Mouse (Mus musculus): ENCODE measurements around the gene Ctnnb1.
A peak's percentile ranks its signal among the peaks of the same experiment; 100 is the strongest.

The Ctnnb1 gene

DNA sequence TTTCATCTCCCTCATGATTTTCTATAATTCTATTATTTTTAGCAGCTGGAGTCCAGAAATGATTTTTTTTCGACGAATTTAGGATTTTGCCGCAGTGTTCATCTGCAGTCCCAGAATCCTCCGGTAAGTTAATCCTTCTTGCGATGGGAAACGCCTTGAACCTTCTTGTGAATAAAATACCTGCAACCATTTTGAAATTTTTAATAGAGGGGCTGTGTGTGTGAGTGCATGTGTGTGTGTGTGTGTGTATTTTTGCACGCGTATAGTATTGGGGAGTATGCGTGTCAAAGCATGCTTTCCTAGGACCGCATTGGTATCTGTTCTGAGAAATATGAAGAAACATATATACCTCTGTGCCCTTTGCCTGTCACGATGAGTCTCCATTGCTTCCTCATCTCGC is 1.0 kb downstream of the Ctnnb1 start:
- DNase-seq: no peak

- DNase-seq: no peak
These were observed 1.8 kb downstream of the Ctnnb1 start for GRCm38 (mm10) chr9:120930811-120931210.

DNA sequence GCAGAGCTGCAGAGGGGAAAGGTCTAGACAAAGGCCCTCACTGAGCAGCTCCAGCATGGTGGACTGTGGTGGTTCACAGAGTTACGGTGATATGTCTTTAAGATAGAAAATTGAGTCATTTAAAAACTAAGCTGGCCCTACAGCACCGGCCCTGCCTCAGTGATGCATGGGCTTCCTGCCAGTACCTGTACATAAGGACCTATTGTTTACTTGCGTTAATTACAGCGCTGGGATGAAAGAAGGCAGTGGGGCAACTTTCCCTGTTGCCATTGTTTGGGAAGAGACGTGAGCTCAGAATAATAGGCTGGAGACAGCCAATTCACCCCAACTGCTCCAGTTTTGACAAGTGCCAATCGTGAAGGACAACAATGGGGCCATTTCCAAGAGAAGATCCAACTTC is 3.4 kb downstream of the Ctnnb1 start:
- no peak for DNase-seq

GRCm38 (mm10) chr9:120932797-120933586 is 4.0 kb downstream of the Ctnnb1 start:
- DNase-seq: peak; percentile 98 to 99

- DNase-seq: no peak
These were observed 4.5 kb downstream of the Ctnnb1 start for GRCm38 (mm10) chr9:120933587-120933885.

DNA sequence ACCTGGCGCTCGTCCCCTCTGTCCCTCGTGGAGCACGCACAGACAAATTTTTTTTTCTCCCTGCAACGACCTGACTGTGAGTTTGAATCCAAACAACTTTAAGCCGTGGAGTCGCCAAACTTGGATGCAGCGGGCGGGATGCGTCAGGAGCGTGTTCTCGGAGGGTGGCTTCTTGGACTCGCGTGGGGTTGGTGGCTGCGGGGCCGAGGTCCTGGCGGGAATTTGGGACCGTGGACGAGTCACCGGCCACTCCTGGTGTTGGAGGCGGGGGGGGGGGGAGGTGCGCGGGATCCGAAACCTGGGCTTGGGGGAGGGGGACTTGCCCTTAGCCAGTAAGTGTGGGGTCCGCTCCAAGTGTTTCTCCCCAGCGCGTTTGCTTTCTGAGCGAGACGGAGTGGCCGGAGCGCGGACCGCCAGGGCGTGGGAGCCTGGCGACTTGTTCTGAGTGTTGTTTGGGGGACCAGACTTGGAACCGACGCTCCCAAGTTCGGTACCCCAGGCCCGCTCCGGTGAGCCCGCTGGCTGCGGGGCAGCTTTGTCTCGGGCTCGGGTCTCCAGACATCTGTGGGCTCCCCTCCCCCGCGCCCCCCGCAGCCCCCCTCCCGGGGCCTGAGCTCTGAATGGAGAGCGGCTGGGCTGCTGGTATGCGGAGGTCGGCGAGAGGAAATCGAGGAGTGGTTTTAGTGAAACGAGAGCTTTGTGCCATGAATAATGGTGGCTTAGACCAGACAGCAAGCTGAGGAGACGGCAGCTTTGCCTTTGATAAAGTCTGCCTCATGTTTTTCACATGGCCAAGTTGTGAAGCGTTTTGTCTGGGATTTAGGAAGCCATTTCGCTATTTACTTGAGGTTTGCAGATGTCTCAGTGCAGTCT is 5.1 kb downstream of the Ctnnb1 start:
- DNase-seq: peak; percentile 54 to 56

- no peak for DNase-seq
These were observed 6.0 kb downstream of the Ctnnb1 start for GRCm38 (mm10) chr9:120934821-120935633.

DNA sequence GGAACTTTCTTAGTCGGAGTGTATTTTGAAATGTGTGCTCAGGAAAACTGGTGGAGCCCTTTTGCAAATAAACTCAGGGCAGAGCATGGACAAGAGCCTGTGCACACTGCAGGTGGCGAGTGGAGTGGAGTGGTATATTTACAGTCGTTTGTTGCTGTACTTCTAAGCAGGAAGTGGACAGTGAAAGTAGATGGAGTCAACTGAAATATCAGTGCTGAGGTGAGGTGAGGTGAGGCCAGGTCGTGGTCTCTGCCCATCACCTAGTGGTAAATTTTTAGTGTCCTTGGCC is 6.6 kb downstream of the Ctnnb1 start:
- no peak for DNase-seq

GRCm38 (mm10) chr9:120936351-120936750 is 7.3 kb downstream of the Ctnnb1 start:
- peak; percentile 72 to 86 for DNase-seq

DNA sequence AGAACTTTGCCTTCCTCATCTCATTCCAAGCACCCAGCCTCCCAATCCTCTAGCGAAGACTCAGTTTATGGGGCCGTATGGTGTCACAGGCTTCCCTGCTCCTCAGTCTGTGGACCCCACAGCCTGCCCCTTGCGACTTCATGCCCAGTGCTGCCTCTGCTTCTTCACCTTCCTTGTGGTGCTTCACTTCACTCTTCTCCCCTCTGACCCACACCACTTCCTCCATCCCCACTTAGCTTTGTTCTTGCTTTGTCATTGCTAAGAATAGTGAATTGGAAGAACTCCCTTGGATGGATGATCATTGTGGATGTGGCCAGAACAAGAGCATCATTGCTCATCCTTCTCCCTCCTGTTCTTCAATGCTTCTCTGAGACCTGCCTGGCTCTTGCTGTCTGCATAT is 11.8 kb downstream of the Ctnnb1 start:
- DNase-seq: no peak

DNA sequence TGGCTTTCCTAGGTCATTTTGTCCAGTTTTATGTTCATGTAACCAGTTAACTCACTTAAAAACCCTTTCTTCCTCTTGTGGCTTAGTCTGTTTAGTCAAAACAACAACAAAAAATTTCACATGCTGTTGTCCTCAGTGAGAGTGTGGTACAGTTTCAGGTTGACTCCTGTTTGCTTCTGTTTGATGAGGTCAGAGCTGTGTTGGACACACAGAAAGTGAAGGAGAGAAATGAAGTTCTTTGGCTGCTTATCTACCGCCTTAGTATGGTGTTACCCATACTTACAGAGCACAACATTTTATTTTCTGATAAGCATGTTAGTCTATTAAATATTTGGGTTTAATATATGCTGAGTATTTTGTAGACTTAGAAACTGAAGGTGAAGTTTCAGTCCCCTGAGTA is 14.7 kb downstream of the Ctnnb1 start:
- DNase-seq: no peak

GRCm38 (mm10) chr9:120944211-120944610 is 15.2 kb downstream of the Ctnnb1 start:
- no peak for DNase-seq

GRCm38 (mm10) chr9:120946131-120946530 is 17.1 kb downstream of the Ctnnb1 start:
- DNase-seq: no peak

DNA sequence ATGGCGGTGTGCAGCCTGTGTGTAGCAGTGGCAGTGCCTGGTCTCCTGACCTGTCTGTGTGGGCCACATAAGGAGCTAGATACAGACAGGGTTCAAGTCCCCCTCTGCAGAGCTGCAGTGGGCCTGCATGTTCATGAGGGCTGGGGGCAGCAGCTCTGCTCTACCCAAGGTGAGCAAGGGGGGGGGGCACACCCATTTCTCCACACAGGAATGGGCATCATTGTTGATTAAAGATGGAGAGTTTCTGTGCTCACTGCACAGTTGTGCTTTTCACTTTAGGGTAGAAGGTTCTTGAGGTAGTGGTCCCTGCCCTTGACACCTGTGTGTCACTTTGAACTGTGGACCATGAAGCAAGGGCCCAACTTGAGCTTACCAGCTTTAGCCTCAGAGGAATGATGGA is 19.8 kb downstream of the Ctnnb1 start:
- DNase-seq: no peak

- DNase-seq: no peak
These were observed 21.7 kb downstream of the Ctnnb1 start for GRCm38 (mm10) chr9:120950761-120951160.

DNA sequence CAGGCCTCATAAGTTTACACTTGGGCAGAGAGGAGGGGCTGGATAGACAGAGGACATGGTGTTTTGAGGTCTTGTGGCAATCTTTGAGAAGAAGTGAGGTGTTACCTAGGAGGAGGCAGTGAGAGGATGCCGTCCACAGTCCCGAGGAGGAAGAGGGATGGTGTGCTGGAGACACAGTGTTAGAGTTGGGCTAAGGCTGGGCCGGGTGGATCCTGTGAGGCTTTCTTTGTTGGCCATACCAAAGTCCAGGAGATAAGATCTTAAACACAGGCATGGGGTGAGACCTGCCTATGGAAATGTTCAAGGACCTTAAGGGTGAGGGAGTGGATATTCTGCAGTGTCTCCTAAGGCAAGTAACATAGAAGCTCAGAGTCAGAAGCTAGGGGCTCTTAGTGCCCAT is 22.9 kb downstream of the Ctnnb1 start:
- no peak for DNase-seq

GRCm38 (mm10) chr9:120958051-120958450 is 29.0 kb downstream of the Ctnnb1 start:
- DNase-seq: no peak

GRCm38 (mm10) chr9:120958560-120958959 is 29.5 kb downstream of the Ctnnb1 start:
- peak; percentile 53 to 68 for DNase-seq

- DNase-seq: no peak
These were observed 30.2 kb downstream of the Ctnnb1 start for GRCm38 (mm10) chr9:120959225-120959624.

DNA sequence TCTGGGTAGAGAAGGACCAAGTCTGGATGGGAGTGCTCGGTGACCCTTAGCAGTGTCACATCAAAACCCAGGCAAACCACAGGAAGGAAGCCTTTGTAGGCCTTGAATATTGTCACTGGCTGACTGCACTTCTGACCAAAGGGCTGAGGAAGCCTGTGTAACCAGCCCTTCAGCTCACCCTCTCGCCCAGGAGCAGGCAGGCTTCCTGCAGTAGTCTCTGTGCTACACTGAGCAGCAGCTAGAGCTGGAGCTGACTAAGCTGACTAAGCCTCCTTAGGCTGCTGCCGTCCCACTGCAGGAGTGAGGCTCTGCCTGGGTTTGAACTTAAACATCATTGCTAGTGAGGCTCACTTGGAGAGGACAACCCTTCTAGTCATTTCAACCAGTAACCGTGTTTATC is 31.6 kb downstream of the Ctnnb1 start:
- DNase-seq: no peak

DNA sequence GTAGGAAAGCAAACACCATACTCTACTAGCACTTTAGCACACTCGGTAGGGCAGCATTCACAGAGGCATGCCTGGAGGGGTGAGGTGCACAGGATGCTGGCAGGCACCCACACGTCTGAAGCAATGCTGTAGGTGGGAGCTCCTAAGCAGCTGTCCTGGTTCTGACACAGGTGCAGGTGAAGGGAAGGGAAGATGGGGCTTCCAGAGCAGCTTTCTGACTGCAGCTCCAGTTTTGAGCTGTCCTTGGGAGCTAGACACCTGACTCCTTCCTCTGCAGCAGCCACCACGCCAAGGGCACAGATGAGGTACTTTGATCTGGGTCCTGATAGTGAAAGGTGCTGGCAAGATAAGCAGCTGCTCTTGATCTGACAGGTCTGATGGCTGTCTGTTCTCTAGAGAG is 32.5 kb downstream of the Ctnnb1 start:
- DNase-seq: no peak

DNA sequence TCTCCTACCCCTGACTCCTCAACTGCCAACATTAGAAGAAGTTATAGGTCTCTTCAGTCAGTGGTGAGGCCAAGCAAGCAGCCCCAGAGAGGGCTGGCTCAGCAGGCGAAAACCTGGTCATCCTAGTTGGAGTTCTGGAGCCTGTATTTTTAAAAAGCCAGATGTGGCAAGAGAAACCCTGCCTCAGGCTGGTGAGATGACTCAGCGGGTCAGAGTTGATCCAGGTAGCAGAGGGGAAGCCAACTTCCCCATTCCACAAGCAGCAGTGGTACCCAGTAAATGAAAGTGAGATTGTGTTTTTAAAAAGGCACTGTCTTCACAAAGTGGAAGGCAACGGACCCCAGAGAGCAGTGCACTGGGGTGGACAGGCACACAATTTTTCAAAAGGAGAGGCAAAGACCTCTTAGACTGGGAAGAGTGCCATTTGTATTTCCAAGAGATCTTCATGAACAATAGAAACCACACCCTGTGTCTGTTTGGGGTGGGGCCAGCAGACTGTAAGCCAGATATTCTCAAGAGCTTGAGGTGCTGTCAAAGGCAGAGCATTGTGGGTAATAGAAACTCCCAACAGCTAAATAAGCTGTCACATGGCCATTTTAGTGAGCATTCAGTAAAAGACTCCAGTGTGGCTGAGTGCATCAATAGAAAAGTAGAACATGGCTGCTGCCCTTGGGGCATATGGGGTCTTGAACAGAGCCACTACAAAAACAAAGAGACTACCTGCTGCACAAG is 33.1 kb downstream of the Ctnnb1 start:
- no peak for DNase-seq

DNA sequence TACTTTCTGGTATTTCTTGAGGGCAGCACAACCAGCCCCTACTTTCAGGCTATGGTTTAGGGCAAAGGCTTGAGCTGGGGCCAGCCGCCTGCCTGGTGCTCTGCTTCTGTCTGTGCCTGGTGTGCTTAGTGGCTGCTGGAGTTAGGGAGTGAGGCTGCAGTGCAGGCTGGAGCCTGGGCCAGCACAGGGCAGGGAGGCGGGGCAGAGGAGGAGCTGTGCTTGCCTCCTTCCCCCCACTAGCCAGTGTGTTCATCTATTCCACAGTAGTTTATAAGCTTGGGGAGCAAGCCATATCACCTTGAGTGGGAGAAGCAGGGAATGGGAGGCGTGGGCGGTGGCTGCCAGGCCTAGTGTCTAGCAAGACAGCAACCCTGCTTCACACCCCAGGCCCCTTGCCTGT is 34.1 kb downstream of the Ctnnb1 start:
- no peak for DNase-seq

Measured in cerebellum, postnatal 25 days (tissue).